In the genomic region with DNA sequence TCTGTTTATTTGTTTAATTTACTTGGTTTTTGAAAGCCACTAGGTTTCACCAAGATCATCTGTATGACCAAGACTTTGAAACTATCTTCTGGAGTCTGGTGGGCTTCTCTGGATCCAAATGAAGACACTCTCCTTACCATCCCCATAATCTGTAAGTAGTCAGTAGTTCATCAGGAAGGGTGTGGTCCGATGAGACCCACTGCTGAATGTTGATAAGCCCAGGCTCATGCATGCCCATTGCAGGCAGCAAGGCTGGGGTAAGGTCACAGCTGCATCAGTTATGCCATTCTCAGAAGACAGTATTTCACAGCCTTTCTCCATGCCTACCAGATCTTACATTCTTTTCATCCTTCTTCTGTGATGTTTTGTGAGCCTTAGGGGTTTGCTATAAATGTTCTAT, we compare ENCODE assay signal across 30 mouse cellular contexts.
DNase-seq lines count a peak whose midpoint lies in the region; ATAC-seq and TF ChIP-seq lines count a peak whose summit lies in the region.
"Had no signal": no experiment of that assay in that cellular context is flagged by ENCODE, and none has a peak within 500 bp of the region (broad histone marks: within the 10 kb centered on the region; RNA-seq: fewer than 3 reads in every experiment).

No protein-coding gene starts in this region.

- peaks cover 25% of the 10 kb centered on the region for H3K4me1 ChIP-seq in G1E (ENCODE audit: insufficient read depth, low read depth, low read length)
- peaks cover 17% of the 10 kb centered on the region for H3K4me1 ChIP-seq in liver, embryonic 15.5 days (replicated peaks)
- H3K4me1 ChIP-seq in intestine, embryonic 15.5 days (replicated peaks), result no peaks in the 10 kb centered on the region
- H3K4me1 ChIP-seq: forebrain, embryonic 13.5 days; heart, embryonic 12.5 days; hindbrain, embryonic 13.5 days; kidney, embryonic 15.5 days; limb, embryonic 12.5 days; neural tube, embryonic 15.5 days had no signal

- peak; percentile 91 for ATAC-seq in G1E (ENCODE audit: extremely low read depth, insufficient number of reproducible peaks, low FRiP score, poor library complexity, severe bottlenecking)
- peak; percentile 100 for ATAC-seq in liver, embryonic 15.5 days (ENCODE audit: insufficient read depth)
- ATAC-seq in intestine, embryonic 15.5 days, result no peak; the same call in 1 of the 2 replicates
- ATAC-seq: activated CD4-positive, CD25-positive, alpha-beta regulatory T cell, adult 4 months; forebrain, embryonic 13.5 days; lung, postnatal 0 days had no signal

- H3K4me2 ChIP-seq in liver, embryonic 15.5 days, result peak overlapping the region; percentile 36
- H3K4me2 ChIP-seq in intestine, embryonic 15.5 days (replicated peaks), result no peak overlapping the region
- H3K4me2 ChIP-seq: forebrain, embryonic 13.5 days; heart, embryonic 12.5 days; hindbrain, embryonic 13.5 days; kidney, embryonic 15.5 days; limb, embryonic 12.5 days; neural tube, embryonic 15.5 days had no signal

- no peaks in the 10 kb centered on the region for H3K9me3 ChIP-seq in G1E (replicated peaks)
- no peaks in the 10 kb centered on the region for H3K9me3 ChIP-seq in liver, embryonic 15.5 days (replicated peaks)
- H3K9me3 ChIP-seq in intestine, embryonic 15.5 days, result no peaks in the 10 kb centered on the region
- H3K9me3 ChIP-seq: forebrain, embryonic 13.5 days; heart, embryonic 12.5 days; hindbrain, embryonic 13.5 days; kidney, embryonic 15.5 days; limb, embryonic 12.5 days; neural tube, embryonic 15.5 days had no signal

- H3K36me3 ChIP-seq in G1E (replicated peaks), result no peaks in the 10 kb centered on the region
- H3K36me3 ChIP-seq in liver, embryonic 15.5 days (replicated peaks), result no peaks in the 10 kb centered on the region
- no peaks in the 10 kb centered on the region for H3K36me3 ChIP-seq in intestine, embryonic 15.5 days
- H3K36me3 ChIP-seq: heart, embryonic 12.5 days; hindbrain, embryonic 13.5 days; kidney, embryonic 15.5 days; limb, embryonic 12.5 days; neural tube, embryonic 15.5 days had no signal

- H3K27me3 ChIP-seq in G1E (ENCODE audit: insufficient read depth, low read length), result no peaks in the 10 kb centered on the region
- no peaks in the 10 kb centered on the region for H3K27me3 ChIP-seq in liver, embryonic 15.5 days
- no peaks in the 10 kb centered on the region for H3K27me3 ChIP-seq in intestine, embryonic 15.5 days (replicated peaks)
- H3K27me3 ChIP-seq: forebrain, embryonic 13.5 days; heart, embryonic 12.5 days; hindbrain, embryonic 13.5 days; kidney, embryonic 15.5 days; limb, embryonic 12.5 days; neural tube, embryonic 15.5 days had no signal

- DNase-seq in G1E (ENCODE audit: low spot score) (peak; percentile 16), liver (peak; percentile 68)
- peak; percentile 24 for DNase-seq in c-Kit-positive CD71-positive TER-119-negative erythroid progenitor cells, embryonic 14.5 days (ENCODE audit: low read depth)
- DNase-seq in B cell, adult 2 months, result no peak
- no peak for DNase-seq in left cerebral cortex, adult 11 months (ENCODE audit: low spot score)
- no peak for DNase-seq in right cerebral cortex, postnatal 10 days (ENCODE audit: low spot score in 2 of 2)
- DNase-seq: adrenal gland, postnatal 10 days; cerebellum, adult 18-20 months; cerebellum, postnatal 10 days; gastrocnemius, postnatal 25 days; heart, adult 18-20 months; heart, postnatal 4 days; kidney, adult 11 months; kidney, postnatal 25 days; lung, adult 18-20 months; lung, postnatal 4 days; midbrain, embryonic 14.5 days; right cerebral cortex, adult 18-20 months; right cerebral cortex, postnatal 4 days had no signal

- no peak overlapping the region for H3K9ac ChIP-seq in liver, embryonic 15.5 days
- no peak overlapping the region for H3K9ac ChIP-seq in intestine, embryonic 15.5 days
- H3K9ac ChIP-seq: forebrain, embryonic 13.5 days; heart, embryonic 12.5 days; hindbrain, embryonic 13.5 days; kidney, embryonic 15.5 days; limb, embryonic 12.5 days; neural tube, embryonic 15.5 days had no signal

- TF ChIP-seq CTCF in G1E (IDR thresholded peaks at IDR 0.05; ENCODE audit: low read depth, low read length), result no peak

- H3K4me3 ChIP-seq in G1E (ENCODE audit: low read depth, low read length), result no peak overlapping the region
- H3K4me3 ChIP-seq in liver, embryonic 15.5 days (replicated peaks), result no peak overlapping the region
- H3K4me3 ChIP-seq in intestine, embryonic 15.5 days (replicated peaks), result no peak overlapping the region
- H3K4me3 ChIP-seq: forebrain, embryonic 13.5 days; heart, embryonic 12.5 days; hindbrain, embryonic 13.5 days; kidney, embryonic 15.5 days; left cerebral cortex, adult 2 months; limb, embryonic 12.5 days; neural tube, embryonic 15.5 days had no signal

- H3K27ac ChIP-seq in liver, embryonic 15.5 days (replicated peaks), result peak overlapping the region; percentile 48
- H3K27ac ChIP-seq in intestine, embryonic 15.5 days, result no peak overlapping the region
- H3K27ac ChIP-seq: forebrain, embryonic 13.5 days; hindbrain, embryonic 13.5 days; kidney, embryonic 15.5 days; left cerebral cortex, adult 2 months; limb, embryonic 12.5 days; neural tube, embryonic 15.5 days had no signal

- WGBS in liver, embryonic 15.5 days (ENCODE audit: insufficient replicate concordance), result 16% methylated on average over 1 of the region's 1 CpGs
- 82% methylated on average over 1 of the region's 1 CpGs for WGBS in intestine, embryonic 15.5 days

Comparison
In these comparisons a context has a peak if more than half of its experiments do, and no peak if none do; other contexts are left out.
1. DNase-seq: peak in G1E (single experiment), c-Kit-positive CD71-positive TER-119-negative erythroid progenitor cells, embryonic 14.5 days (single experiment) and liver (single experiment); none in B cell, adult 2 months (0 of 2), left cerebral cortex, adult 11 months (single experiment) and right cerebral cortex, postnatal 10 days (0 of 2).